Mouse (Mus musculus): ENCODE results near the gene Dnah10.

- TF ChIP-seq USF1 (IDR thresholded peaks at IDR 0.05; ENCODE audit: low read depth) (no peak), CTCF (IDR thresholded peaks at IDR 0.05; ENCODE audit: control insufficient read depth, insufficient read depth, insufficient read length) (no peak), MYOG (IDR thresholded peaks at IDR 0.05; ENCODE audit: control insufficient read depth, extremely low read depth, insufficient read length) (no peak), CEBPB (IDR thresholded peaks at IDR 0.05; ENCODE audit: low read depth) (no peak)
Observed at GRCm38 (mm10) chr5:124713741-124714140, 11.1 kb upstream of the Dnah10 start.
